Mouse (Mus musculus): ENCODE data around the gene Large1.

DNA sequence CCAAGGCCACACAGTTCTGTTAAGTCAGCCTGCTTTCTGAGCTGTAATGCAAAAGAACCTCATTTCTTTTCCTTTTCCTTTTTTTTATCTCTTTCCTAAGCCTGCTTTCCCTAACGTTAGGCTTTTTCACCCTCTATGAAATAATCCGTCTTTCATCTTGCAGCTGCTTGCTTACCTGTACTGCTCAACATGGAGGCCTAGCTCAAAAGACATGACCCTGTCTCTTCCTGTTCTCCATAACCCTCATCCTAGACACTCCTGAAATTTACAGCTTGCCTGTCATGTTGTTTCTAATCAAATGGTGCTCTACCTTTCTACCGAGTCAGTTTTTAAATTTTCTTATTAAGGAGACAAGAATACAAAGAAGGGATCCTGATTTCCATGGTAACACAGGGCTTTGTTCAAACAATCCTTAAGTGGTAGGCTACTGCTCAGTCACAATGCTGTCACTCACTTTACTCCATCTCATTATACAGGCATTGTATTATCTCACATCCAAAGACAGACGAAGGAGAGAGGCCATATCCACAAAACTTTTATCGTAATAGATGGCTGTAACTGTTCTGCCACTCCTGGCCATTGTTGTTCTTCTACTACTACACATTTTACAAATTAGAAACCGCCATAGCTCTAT, 134.0 kb downstream of the Large1 start:
- TF ChIP-seq EP300 (IDR thresholded peaks at IDR 0.05; ENCODE audit: low read depth in 1 of 2, low read length in 2 of 2), result no peak
- TF ChIP-seq MYB (IDR thresholded peaks at IDR 0.05; ENCODE audit: low read depth, low read length), result no peak
- no peak for TF ChIP-seq CHD2 (IDR thresholded peaks at IDR 0.05; ENCODE audit: low read length)
- TF ChIP-seq NELFE (IDR thresholded peaks at IDR 0.05; ENCODE audit: low read depth, low read length), result no peak
- no peak for TF ChIP-seq MEF2A (IDR thresholded peaks at IDR 0.05; ENCODE audit: extremely low read depth, insufficient replicate concordance, low read depth, low read length, poor library complexity, severe bottlenecking)
- TF ChIP-seq HCFC1 (IDR thresholded peaks at IDR 0.05; ENCODE audit: low read depth, low read length), result no peak

All from MEL (cell line).